Mouse (Mus musculus): ENCODE measurements around the gene Chmp6.
A peak's percentile ranks its signal among the peaks of the same experiment; 100 is the strongest.

GRCm38 (mm10) chr11:119909436-119909835, 3.8 kb upstream of the Chmp6 start:
- TF ChIP-seq POLR2A (IDR thresholded peaks at IDR 0.05; ENCODE audit: insufficient read depth, low read depth, low read length) (no peak), CTCF (IDR thresholded peaks at IDR 0.05) (peak; percentile 93), EP300 (IDR thresholded peaks at IDR 0.05; ENCODE audit: insufficient read depth, low read depth, low read length) (peak; percentile 82)
